Mouse (Mus musculus): Measurements from ENCODE around the gene Susd1. TPM values are rescaled to one million over a fixed set of nuclear protein-coding genes. Genes with fewer than 3 reads are reported as not detected.

Susd1 gene
- total and polyA plus RNA-seq, 3 experiments = 49.0 to 180 (median 67.6) TPM

GRCm38 (mm10) chr4:59324317-59324716, 114.1 kb downstream of the Susd1 start:
- no peak overlapping the region for H3K9ac ChIP-seq (ENCODE audit: control insufficient read depth, low read depth, low read length, poor library complexity, severe bottlenecking)
- peaks cover 4 to 36% of the 10 kb centered on the region in 2 experiments; a peak in 3 of 4 replicates for H3K36me3 ChIP-seq (ENCODE audit: control insufficient read depth in 1 of 2, insufficient read depth in 2 of 2, low read length in 2 of 2)

GRCm38 (mm10) chr4:59323231-59323651, 115.2 kb downstream of the Susd1 start:
- Histone ChIP-seq H3K79me2 (ENCODE audit: control insufficient read depth, insufficient read depth, low read length, poor library complexity) (no peaks in the 10 kb centered on the region), H3K27me3 (ENCODE audit: control insufficient read depth in 1 of 2, insufficient read depth in 2 of 2, low read length in 2 of 2) (no peaks in the 10 kb centered on the region), H3K4me3 (ENCODE audit: control insufficient read depth in 1 of 2, insufficient read depth in 1 of 2, low read depth in 2 of 2, low read length in 2 of 2) (no peak overlapping the region), H3K27ac (ENCODE audit: control insufficient read depth, low read depth, low read length) (no peak overlapping the region), H3K4me1 (ENCODE audit: control insufficient read depth in 1 of 2, insufficient read depth in 2 of 2, low read length in 2 of 2) (peaks cover 17 to 47% of the 10 kb centered on the region in 2 experiments), H3K36me3 (ENCODE audit: control insufficient read depth in 1 of 2, insufficient read depth in 2 of 2, low read length in 2 of 2) (peaks cover 0 to 43% of the 10 kb centered on the region in 2 experiments; a peak in 3 of 4 replicates), H3K9me3 (replicated peaks; ENCODE audit: insufficient read depth, low read length) (no peaks in the 10 kb centered on the region), H3K9ac (ENCODE audit: control insufficient read depth, low read depth, low read length, poor library complexity, severe bottlenecking) (no peak overlapping the region)
- DNase-seq (ENCODE audit: low read depth, low spot score) = no peak
- TF ChIP-seq NRF1 (IDR thresholded peaks at IDR 0.05; ENCODE audit: insufficient read depth, low read depth, low read length, poor library complexity, severe bottlenecking) = no peak
- TF ChIP-seq ETS1 (IDR thresholded peaks at IDR 0.05; ENCODE audit: low read depth, low read length) = 0 out of 2 replicates have a peak, but pooled peaks have one; percentile 31
- no peak for TF ChIP-seq SMC3 (IDR thresholded peaks at IDR 0.05; ENCODE audit: low read depth, low read length)
- no peak for TF ChIP-seq UBTF (IDR thresholded peaks at IDR 0.05; ENCODE audit: borderline replicate concordance, insufficient read depth, low read depth, low read length)
- TF ChIP-seq USF1 (IDR thresholded peaks at IDR 0.05; ENCODE audit: low read depth, low read length) = no peak
- peak; percentile 55 for TF ChIP-seq TBP (IDR thresholded peaks at IDR 0.05; ENCODE audit: low read depth, low read length)
- TF ChIP-seq BHLHE40 (IDR thresholded peaks at IDR 0.05; ENCODE audit: borderline replicate concordance, low read depth, low read length) = no peak
- TF ChIP-seq MYC (IDR thresholded peaks at IDR 0.05; ENCODE audit: low read depth, low read length) = no peak
- TF ChIP-seq GATA1 (IDR thresholded peaks at IDR 0.05; ENCODE audit: low read depth, low read length) = 0 out of 2 replicates have a peak, but pooled peaks have one; percentile 15
- TF ChIP-seq USF2 (IDR thresholded peaks at IDR 0.05; ENCODE audit: borderline replicate concordance in 1 of 2, insufficient read depth in 1 of 2, low read depth in 1 of 2, low read length in 2 of 2) = no peak
- TF ChIP-seq TCF12 (IDR thresholded peaks at IDR 0.05; ENCODE audit: low read depth, low read length) = no peak
- no peak for TF ChIP-seq KAT2A (conservative IDR thresholded peaks at IDR 0.05; ENCODE audit: low read depth, low read length)

More at GRCm38 (mm10) chr4:59324317-59324716, 114.1 kb downstream of the Susd1 start:
- Histone ChIP-seq H3K4me1 (ENCODE audit: control insufficient read depth in 1 of 2, insufficient read depth in 2 of 2, low read length in 2 of 2) (peaks cover 14 to 37% of the 10 kb centered on the region in 2 experiments), H3K27me3 (ENCODE audit: control insufficient read depth in 1 of 2, insufficient read depth in 2 of 2, low read length in 2 of 2) (no peaks in the 10 kb centered on the region), H3K27ac (ENCODE audit: control insufficient read depth, low read depth, low read length) (peak overlapping the region; percentile 78), H3K79me2 (ENCODE audit: control insufficient read depth, insufficient read depth, low read length, poor library complexity) (no peaks in the 10 kb centered on the region), H3K4me3 (ENCODE audit: control insufficient read depth in 1 of 2, insufficient read depth in 1 of 2, low read depth in 2 of 2, low read length in 2 of 2) (no peak overlapping the region), H3K9me3 (replicated peaks; ENCODE audit: insufficient read depth, low read length) (no peaks in the 10 kb centered on the region)
- peak; percentile 61 to 82 for TF ChIP-seq EP300 (IDR thresholded peaks at IDR 0.05; ENCODE audit: low read depth in 1 of 2, low read length in 2 of 2)
- TF ChIP-seq MYB (IDR thresholded peaks at IDR 0.05; ENCODE audit: low read depth, low read length) = peak; percentile 41; the same call in 1 of the 2 replicates
- peak; percentile 82 for TF ChIP-seq GATA1 (IDR thresholded peaks at IDR 0.05; ENCODE audit: low read depth, low read length)
- TF ChIP-seq TCF12 (IDR thresholded peaks at IDR 0.05; ENCODE audit: low read depth, low read length) = peak; percentile 35
- no peak for TF ChIP-seq ZC3H11A (IDR thresholded peaks at IDR 0.05; ENCODE audit: low read depth, low read length)
- TF ChIP-seq ZNF384 (IDR thresholded peaks at IDR 0.05; ENCODE audit: low read depth, low read length) = no peak
- TF ChIP-seq TAL1 (IDR thresholded peaks at IDR 0.05; ENCODE audit: low read length) = peak; percentile 55
- peak; percentile 81 for DNase-seq (ENCODE audit: low read depth, low spot score)

Data from MEL (cell line).